Mouse (Mus musculus) left cerebral cortex, postnatal 25 days (tissue): ENCODE results near the gene Tbc1d22b. TPM values are rescaled to one million over a fixed set of nuclear protein-coding genes. Genes with fewer than 3 reads are reported as not detected.

ENCODE experiments used
- DNase-seq, 2 experiments: peaks; one replicate each; pipeline ENCODE4 v3.0.0; 2022; ENCODE audit warnings: low spot score in 2 of 2, mixed read lengths in 1 of 2
- intact Hi-C: fragments of 180-260 bp; cut with DNase I; formaldehyde crosslinking; loops from one replicate; pipeline ENCODE4 v1.15.1; 2025
- total RNA-seq, 2 experiments: library from RNA; stranded (reverse); gene quantifications; 2 replicates each; pipeline ENCODE4 v1.2.3; 2021

Tbc1d22b gene
- total RNA-seq, 2 experiments from 2014 or later = 42.3 to 43.2 TPM

DNA sequence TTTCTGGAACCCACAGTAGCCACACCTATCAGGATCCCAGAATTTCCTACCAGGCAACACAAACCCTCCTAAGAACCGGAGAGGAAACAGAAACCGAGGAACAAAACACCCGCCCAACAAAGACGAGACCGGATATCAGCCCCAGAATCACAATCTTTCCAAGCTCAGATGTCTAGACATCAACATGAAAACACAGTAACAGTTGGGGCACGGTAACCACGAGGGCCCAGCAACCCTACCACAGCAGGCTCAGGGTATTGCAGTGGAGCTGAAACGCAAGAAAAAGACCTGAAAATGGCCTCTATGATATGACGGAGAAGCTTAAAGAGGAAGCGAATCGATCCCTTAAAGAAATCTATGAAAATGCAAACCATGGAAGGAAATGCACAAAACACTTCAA lies 15.7 kb upstream of the Tbc1d22b start:
- DNase-seq = no peak
- intact Hi-C loops = no loop called here

DNA sequence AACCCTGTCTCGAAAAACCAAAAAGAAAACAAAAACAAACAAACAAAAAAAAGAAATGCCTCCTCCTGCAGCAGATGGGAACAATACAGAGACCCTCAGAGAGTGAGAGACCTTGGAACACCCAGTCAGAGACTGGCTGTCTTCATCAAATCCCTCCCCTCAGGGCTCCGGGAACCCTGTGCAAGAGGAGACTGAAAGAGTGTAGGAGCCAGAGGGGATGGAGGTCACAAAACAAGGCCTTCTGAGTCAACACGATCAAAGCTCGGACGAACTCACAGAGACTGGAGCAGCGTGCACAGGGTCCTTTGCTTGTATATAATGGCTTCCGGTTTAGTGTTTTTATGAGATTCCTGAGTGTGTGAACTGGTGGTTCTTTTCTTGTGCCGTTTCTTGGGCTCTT lies 9.2 kb upstream of the Tbc1d22b start:
- no peak for DNase-seq
- intact Hi-C loops = no loop called here

DNA sequence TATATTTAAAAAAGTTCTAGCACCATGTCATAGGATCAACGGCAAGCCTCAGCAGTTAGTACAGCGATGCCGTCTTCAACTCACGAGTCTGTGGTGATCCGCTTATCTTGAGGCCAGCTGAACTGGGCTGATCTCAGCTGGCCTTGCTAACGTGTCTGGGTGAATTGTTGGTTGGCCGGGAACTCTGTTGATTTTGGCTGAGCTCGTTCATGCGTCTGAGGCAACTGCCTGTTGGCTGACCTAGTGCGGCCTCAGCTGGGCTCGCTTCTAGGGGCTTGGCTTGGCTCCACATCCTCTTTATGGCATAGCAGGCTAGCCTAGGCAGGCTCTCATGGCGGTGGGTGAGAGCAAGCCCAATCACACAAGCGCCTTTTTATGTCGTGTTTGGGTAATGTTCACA lies 8.2 kb upstream of the Tbc1d22b start:
- intact Hi-C loops = no loop called here
- no peak for DNase-seq

DNA sequence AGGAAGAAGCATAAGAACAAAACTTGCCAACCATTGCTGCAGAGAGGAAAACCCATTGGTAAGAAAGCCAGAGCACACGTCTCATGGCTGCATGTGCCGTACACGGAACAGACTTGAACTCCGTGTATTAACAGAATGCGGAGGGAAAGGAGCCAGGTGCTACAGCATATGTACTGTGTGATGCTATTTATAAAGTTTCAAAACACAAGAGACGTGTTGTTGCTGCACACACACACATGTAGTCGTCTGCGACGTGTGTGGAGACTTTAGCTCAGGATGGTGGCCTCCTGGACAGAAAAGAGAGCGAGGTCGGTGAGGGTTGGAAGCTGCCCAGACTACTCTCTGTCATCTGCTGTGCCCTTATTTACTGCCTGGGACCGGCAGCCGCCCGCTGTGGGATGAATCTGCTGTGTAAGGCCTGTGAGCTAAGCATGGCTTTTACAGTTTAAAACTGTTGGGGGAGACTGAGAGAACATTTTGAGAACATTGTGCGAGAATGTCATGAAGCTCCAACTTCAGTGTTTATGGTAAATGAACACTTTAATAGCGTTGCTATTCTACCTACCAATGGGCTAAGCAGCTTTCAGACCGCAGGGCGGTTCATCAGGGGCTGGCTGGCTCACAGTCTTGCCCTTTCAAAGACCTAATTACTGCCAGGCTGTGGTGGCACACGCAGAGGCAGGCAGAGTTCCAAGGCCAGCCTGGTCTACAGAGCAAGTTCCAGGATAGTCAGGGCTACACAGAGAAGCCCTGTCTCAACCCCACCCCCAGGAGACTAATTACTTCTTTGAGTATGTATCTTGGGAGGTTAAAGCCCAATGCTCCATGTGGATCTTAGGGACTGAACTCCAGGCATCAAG lies 6.5 kb upstream of the Tbc1d22b start:
- intact Hi-C loops = no loop called here
- DNase-seq = no peak

DNA sequence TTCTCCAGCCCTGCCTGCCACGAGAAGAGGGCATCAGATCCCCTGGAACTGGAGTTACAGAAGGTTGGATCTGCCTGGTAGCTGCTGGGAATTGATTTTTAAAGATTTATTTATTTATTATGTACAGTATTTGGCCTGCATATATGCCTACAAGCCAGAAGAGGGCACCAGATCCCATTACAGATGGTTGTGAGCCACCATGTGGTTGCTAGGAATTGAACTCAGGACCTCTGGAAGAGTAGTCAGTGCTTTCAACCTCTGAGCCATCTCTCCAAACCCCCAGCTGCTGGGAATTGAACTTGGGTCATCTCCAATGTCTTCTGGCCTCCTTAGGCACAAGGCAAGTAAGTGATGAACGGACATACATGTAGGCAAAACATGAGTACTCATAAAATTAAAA lies 5.5 kb upstream of the Tbc1d22b start:
- intact Hi-C loops = no loop called here
- DNase-seq = no peak

DNA sequence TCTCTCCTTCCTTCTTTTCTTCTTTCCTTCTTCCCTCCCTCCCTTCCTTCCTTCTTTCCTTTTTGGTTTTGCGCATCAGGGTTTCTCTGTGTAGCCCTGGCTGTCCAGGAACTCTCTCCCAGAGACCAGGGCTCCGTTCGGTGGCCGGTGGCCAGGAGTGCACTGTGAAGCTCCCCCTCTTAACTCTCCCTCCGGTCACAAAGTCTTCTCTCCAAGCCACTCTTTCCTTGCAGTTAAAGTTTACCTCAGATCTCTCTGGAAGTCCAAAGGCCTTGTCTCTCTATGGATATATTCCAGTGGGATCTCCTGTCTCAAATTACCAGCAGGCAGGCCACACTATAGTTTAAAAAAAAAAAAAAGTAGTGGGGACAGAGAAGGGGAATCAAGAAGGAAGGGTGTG lies 4.3 kb upstream of the Tbc1d22b start:
- no peak for DNase-seq
- intact Hi-C loops = no loop called here

DNA sequence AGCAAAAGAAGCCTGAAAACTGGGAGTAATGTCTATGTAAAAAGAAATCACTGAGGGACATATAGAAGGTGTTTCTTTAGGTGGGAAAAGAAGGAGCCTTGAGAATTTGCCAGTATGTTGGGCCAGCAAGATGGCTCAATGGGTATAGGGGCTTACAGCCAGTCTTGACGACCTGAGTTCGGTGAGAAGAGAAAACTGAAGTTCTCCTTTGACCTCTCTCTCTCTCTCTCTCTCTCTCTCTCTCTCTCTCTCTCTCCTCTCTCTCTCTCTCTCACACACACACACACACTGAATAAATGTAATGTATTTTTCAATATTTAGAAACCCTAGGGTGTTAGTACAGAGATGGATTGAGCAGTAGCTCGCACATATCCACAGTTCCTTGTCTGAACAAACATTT lies 1.1 kb upstream of the Tbc1d22b start:
- DNase-seq = no peak
- intact Hi-C loops = no loop called here

DNA sequence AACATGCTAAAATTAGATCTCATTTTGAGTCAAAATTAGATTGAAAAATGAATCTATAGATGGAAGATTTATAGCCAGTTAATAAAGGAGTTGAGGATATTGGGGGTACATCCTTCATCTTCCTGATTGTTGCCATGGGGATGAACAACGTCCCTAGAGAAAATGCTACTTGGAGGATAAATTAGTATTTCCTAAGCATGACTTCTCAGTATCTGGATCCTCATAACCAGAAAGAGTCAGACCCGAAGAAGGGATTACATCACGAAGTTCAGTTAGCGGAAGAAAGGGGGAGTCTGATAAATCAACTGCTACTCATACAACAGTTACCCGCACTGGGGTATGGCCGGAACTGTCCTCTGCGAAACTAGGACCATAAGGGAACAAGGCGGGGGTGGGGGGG lies 591 bp upstream of the Tbc1d22b start:
- intact Hi-C loops = no loop called here

DNA sequence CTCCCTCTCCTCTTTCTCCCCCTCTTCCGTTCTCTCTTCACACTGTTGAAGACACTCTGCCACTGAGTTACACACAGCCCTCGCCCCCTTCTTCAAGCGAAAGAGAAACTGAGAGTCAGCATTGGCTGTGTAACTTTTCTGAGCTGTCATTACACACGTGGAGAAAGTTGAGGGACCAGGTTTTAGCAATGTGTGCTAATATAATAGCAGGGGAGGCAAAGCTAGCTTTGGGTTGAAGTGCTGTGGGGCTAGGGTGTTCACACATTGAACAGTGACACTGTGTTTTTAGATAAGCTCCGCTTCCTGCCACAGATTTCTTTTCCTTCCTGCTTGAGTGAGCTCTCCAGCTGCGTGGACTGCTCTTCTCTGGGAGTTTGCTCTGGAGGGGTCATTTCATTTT lies 1.4 kb downstream of the Tbc1d22b start:
- DNase-seq = no peak
- intact Hi-C loops = no loop called here

More for the DNA sequence above, 591 bp upstream of the Tbc1d22b start:
- no peak for DNase-seq

DNA sequence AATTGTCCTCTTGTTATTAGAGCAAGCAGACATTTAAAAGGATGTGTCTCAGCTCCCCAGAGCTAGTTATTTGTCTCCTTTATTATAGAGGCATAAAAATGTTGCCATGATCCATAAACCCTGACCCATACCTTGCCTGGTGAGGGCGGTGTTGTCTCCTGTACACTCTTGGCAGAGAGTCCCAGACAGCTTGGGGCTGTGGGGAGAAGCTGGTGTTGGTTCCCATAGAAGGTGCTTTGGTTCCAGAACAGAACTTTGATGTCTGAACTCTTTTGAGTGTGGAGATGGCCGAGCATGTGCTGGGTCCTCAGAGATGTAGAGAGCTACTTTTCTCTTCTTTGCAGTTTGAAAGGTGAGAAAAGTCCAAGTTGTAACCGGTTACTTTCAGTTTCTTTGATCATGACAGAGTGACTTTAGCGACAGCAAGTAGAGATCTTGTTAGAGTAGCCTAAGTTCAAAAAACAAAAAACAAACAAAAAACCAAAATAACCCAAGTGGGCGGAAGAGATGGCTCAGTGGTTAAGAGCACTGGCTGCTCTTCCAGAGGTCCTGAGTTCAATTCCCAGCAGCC lies 2.7 kb downstream of the Tbc1d22b start, which contains the start of gene Tmem217:
Gene Tmem217, minus strand, starts transcription at position 224 of the 571 bp plus-strand sequence.
- no peak for DNase-seq
- intact Hi-C loops = no loop called here

DNA sequence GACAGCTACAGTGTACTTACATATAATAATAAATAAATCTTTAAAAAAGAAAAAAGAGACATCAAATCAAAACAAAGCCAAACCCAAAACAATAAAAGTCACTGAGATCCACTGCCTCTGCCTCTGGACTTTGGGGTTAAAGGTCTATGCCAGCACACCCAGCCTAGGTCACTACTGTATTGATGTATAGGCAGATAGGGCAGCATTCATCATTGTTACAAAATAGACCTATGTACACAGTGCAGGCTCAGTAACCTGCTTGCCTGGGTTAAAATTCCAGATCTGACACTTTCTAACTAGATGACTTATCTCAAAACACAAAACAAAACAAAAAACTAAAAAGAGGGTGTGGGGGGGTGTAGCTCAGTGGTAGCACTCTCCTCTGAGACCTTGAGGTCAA lies 4.6 kb downstream of the Tbc1d22b start:
- DNase-seq = no peak
- intact Hi-C loops = no loop called here

DNA sequence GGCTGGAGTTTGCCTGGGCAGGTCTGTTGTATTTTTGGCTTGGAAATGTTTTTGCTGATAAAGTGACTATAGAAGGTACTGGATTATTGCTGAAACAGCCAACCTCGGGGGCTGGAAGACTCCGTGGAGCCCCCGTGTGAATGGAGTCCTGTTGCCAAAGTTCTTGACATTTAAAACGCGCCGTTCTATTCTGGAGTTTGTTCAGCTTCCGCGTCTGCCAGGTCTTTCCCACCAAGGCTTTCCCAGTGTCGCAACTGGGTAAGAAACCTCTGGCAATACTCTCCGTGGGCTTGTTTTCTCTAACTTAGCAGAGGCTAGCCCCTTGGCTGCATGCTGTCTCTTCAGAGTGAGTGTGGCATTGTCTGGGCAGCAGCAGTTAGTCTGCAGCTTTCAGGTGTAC lies 6.9 kb downstream of the Tbc1d22b start:
- no peak for DNase-seq
- intact Hi-C loops = no loop called here

DNA sequence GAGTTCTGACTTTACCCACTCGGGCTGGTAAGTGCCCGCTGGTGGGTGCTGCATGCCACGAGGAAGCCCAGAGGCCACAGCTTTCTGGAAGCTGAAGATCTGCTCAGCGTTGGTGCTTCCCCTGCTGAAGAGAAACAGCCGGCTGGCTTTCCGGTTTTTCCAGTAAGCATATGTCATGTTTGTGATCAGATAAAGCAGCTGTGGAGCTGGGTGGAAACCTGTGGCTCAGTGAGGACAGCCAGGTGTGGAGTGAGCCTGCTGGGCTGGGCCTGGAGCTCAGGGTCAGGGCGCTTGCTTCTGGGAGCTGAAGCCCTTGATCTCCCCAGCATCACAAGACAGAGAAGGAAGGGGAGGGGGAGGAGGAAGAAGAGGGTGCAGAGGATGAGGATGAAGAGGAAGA lies 7.3 kb downstream of the Tbc1d22b start:
- no peak for DNase-seq
- intact Hi-C loops = no loop called here

DNA sequence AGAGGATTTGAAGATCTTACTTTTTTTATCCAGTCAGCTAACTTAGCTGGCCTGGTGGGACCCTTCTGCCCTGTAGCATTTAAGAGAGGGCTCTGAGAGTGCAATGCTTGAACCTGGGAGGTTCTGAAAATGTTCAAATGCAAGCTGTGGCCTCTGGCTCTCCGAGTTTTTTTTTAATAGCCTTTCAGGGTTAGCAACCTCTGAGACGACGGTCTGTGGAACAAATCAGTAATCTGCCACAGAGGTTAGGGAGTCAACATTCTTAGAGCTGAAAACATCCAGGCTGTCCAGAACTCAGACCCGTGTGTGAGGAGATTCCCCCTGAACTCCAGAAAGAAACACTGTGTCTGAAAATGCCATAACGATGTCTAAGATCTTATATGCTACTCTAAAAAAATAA lies 8.9 kb downstream of the Tbc1d22b start:
- DNase-seq = no peak
- intact Hi-C loops = no loop called here

DNA sequence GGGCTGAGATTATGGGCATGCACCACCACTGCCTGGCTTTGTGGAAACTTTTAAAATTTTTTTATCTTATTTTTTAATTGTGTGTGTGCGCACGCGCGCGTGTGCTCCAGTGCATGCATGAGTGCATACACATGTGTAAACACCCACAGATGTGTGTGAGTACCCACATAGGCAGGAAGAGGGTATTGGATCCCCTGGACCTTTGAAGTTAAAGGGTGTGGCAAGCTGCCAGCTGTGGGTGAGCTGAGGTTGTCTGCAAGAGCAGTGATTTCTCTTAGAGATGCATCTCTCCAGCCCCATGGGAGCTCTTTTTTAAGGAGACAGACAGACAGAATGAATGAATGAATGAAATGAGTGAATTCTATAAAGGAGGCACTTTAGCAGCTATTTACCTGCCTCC lies 15.9 kb downstream of the Tbc1d22b start:
- intact Hi-C loops = no loop called here

DNA sequence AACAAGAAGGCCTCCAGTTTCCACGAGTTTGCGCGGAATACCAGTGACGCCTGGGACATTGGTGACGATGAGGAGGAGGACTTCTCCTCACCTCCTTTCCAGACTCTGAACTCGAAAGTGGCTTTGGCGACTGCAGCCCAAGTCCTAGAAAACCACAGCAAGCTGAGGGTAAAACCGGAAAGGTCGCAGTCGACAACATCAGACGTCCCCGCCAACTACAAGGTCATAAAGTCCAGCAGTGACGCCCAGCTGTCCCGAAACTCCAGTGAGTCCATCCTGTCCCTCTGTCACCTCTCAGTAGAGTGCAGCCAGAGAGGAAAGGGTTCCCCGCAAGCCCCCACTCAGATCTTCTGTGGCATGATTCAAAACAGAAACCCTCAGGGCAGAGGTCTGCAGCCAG lies 18.9 kb downstream of the Tbc1d22b start:
- no peak for DNase-seq
- intact Hi-C loops = no loop called here

More for the DNA sequence above, 15.9 kb downstream of the Tbc1d22b start:
- no peak for DNase-seq

DNA sequence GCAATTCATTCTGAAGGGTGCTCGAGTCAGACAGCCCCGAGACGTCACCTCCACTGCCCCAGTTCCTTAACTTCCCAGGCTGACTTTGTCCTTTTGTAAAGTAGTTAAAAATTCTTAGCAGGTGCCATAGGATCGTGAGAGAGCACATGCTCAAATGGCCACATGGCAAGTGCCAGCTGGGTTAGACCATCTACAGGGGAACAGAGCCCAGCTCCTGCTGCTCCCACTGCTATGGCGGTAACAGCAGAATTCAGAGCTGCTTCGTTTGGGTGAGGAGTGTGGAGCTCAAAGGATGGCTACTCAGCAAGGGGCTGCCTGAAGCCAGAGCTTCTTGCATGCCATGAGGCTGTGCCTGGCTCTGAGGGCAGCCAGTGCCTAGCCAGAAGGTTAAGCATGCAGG lies 20.2 kb downstream of the Tbc1d22b start:
- DNase-seq = no peak
- intact Hi-C loops = no loop called here

DNA sequence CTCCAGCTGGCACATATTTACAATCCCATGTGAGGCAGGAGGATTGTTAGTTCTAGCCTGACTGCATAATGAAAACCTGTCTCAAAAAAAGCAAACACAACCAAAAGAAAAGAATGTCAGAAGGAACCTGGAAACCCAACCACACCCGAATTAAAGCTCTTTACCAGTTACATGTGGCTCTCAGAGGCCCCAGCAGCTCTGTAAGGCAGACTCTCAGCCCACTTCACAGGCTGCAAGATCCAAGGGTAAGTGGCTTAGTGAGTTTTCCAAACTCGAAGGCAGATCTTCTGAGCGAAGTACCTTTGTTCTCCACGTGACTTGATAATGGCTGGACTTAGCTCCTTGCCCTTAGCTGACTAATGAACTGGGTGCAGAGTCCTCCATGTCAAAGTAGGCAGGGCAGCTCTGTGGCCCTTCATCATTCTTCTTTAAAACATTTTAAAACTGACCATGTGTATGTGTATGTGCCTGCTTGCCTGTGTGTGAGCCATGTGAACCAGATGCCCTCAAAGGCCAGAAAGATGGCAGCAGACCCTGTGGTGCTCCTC lies 30.1 kb downstream of the Tbc1d22b start:
- intact Hi-C loops = no loop called here
- DNase-seq = no peak

DNA sequence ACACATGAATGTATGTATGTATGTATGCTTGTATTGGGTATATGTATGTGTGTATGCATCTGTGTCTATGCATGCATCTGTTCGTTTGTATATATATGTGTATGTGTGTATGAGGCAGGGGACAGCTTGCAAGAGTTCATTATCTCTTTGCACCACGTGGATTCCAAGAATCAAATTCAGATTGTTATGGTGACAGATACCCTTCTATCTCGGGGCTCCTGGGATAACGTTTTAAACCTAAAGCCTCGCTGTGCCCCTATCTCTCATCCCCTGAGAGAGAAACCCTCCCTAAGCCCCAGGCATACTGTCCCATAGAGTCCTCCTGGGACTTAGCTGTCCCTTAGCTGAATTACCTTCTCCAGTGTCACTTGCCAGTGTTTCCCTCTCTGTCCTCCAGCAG lies 34.0 kb downstream of the Tbc1d22b start:
- intact Hi-C loops = no loop called here
- no peak for DNase-seq

DNA sequence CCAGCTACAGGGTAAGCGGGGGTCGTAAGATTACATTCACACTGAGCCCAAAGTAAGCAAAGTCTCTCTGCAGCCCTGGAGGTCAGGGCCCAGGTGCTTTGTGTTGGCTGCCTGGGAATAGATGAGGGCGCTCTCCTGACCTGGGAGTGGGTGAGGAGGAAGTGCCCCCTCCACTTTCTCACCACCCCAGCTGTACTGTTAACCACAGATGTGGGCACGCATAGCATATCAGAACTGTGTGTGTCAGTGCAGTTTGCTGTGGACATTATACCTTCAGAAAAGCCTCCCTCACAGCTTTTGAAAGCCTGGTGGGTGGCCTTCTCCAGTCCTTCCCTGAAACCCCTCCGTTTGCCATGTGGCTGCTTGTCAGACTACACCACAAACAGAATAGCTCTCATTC lies 34.7 kb downstream of the Tbc1d22b start:
- no peak for DNase-seq

DNA sequence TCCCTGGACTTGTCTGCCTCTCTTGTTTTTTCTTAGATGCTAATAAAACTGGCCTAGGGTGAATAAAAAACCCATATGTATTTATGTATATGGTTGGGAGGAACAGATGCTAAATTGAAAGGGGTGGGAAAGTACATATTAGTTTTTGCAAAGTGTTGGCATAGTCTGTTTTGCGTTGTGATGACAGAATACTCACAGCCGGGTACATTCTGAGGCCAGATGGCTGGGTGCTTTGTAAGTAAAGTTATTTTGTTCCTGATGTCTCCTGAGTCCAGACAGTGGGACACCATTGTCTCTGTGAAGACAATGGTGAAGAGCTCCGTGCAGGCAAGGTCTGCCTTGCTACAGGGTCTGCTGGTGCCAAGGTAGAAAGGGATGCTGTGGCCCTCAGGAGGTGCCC lies 35.2 kb downstream of the Tbc1d22b start:
- intact Hi-C loops = no loop called here
- DNase-seq = no peak

More for the DNA sequence above, 34.7 kb downstream of the Tbc1d22b start:
- intact Hi-C loops = no loop called here
